In genomic region chr9:37122971-37123370, GRCm38 (mm10) we compare ENCODE assay signal across 16 mouse cellular contexts. TPM values are rescaled to one million over a fixed set of nuclear protein-coding genes. Genes with fewer than 3 reads are reported as not detected.
A peak's percentile ranks its signal among the peaks of the same experiment; 100 is the strongest.
DNase-seq lines count a peak whose midpoint lies in the region; ATAC-seq and TF ChIP-seq lines count a peak whose summit lies in the region.
"Had no signal": no experiment of that assay in that cellular context is flagged by ENCODE, and none has a peak within 500 bp of the region (broad histone marks: within the 10 kb centered on the region; RNA-seq: fewer than 3 reads in every experiment).

No protein-coding gene starts in this region.

- DNase-seq in midbrain, postnatal 0 days (ENCODE audit: low spot score) = no peak
- DNase-seq in cerebellum, postnatal 10 days = peak; percentile 74 to 77
- no peak for DNase-seq in retina, embryonic 14.5 days (ENCODE audit: low spot score)
- no peak for DNase-seq in adrenal gland, adult 2 months
- no peak for DNase-seq in layer of hippocampus, postnatal 10 days (ENCODE audit: low spot score in 2 of 2)
- DNase-seq: left cerebral cortex, postnatal 4 days; lung, postnatal 14 days; right cerebral cortex, postnatal 14 days; thymus, adult 18-20 months had no signal

- H3K9ac ChIP-seq in midbrain, embryonic 15.5 days = no peak overlapping the region
- H3K9ac ChIP-seq in midbrain, postnatal 0 days (replicated peaks; ENCODE audit: low read length, poor library complexity, severe bottlenecking) = no peak overlapping the region; the same call in 1 of the 2 replicates
- peak overlapping the region; percentile 35 for H3K9ac ChIP-seq in hindbrain, embryonic 13.5 days
- H3K9ac ChIP-seq: heart, embryonic 15.5 days; liver, embryonic 15.5 days; midbrain, embryonic 12.5 days had no signal

- no peak overlapping the region for H3K4me3 ChIP-seq in midbrain, embryonic 15.5 days
- no peak overlapping the region for H3K4me3 ChIP-seq in midbrain, postnatal 0 days (ENCODE audit: low read depth, low read length)
- H3K4me3 ChIP-seq in hindbrain, embryonic 13.5 days = no peak overlapping the region
- H3K4me3 ChIP-seq: heart, embryonic 15.5 days; liver, embryonic 15.5 days; midbrain, embryonic 12.5 days had no signal

- H3K4me2 ChIP-seq in midbrain, embryonic 15.5 days = no peak overlapping the region
- H3K4me2 ChIP-seq in midbrain, postnatal 0 days (ENCODE audit: low read depth, low read length, poor library complexity, severe bottlenecking) = no peak overlapping the region
- H3K4me2 ChIP-seq in hindbrain, embryonic 13.5 days = no peak overlapping the region
- H3K4me2 ChIP-seq: heart, embryonic 15.5 days; liver, embryonic 15.5 days; midbrain, embryonic 12.5 days had no signal

- no peaks in the 10 kb centered on the region for H3K27me3 ChIP-seq in midbrain, embryonic 15.5 days (replicated peaks)
- no peaks in the 10 kb centered on the region for H3K27me3 ChIP-seq in midbrain, postnatal 0 days (ENCODE audit: insufficient read depth, low read length)
- H3K27me3 ChIP-seq in hindbrain, embryonic 13.5 days = 0 out of 2 replicates have a peak, but pooled peaks cover 3% of the 10 kb centered on the region
- H3K27me3 ChIP-seq: heart, embryonic 15.5 days; liver, embryonic 15.5 days; midbrain, embryonic 12.5 days had no signal

- no peak for TF ChIP-seq CTCF in midbrain, postnatal 0 days (IDR thresholded peaks at IDR 0.05)

- no peaks in the 10 kb centered on the region for H3K9me3 ChIP-seq in midbrain, embryonic 15.5 days
- no peaks in the 10 kb centered on the region for H3K9me3 ChIP-seq in midbrain, postnatal 0 days (ENCODE audit: low read length)
- H3K9me3 ChIP-seq in hindbrain, embryonic 13.5 days = no peaks in the 10 kb centered on the region
- H3K9me3 ChIP-seq: heart, embryonic 15.5 days; liver, embryonic 15.5 days; midbrain, embryonic 12.5 days had no signal

- no peak overlapping the region for H3K27ac ChIP-seq in midbrain, embryonic 15.5 days
- H3K27ac ChIP-seq in midbrain, postnatal 0 days (ENCODE audit: low read depth, low read length) = no peak overlapping the region
- peak overlapping the region; percentile 52; the same call in 1 of the 2 replicates for H3K27ac ChIP-seq in hindbrain, embryonic 13.5 days
- H3K27ac ChIP-seq: heart, embryonic 15.5 days; liver, embryonic 15.5 days; midbrain, embryonic 12.5 days had no signal

- peaks cover 19% of the 10 kb centered on the region for H3K4me1 ChIP-seq in midbrain, embryonic 15.5 days
- peaks cover 6% of the 10 kb centered on the region; the same call in 1 of the 2 replicates for H3K4me1 ChIP-seq in midbrain, postnatal 0 days (ENCODE audit: insufficient read depth, low read length)
- peaks cover 44% of the 10 kb centered on the region for H3K4me1 ChIP-seq in hindbrain, embryonic 13.5 days (replicated peaks)
- H3K4me1 ChIP-seq: heart, embryonic 15.5 days; liver, embryonic 15.5 days had no signal

- peak; percentile 41; the same call in 1 of the 2 replicates for ATAC-seq in midbrain, embryonic 15.5 days (replicated peaks)
- no peak for ATAC-seq in midbrain, postnatal 0 days (ENCODE audit: low FRiP score)
- ATAC-seq in hindbrain, embryonic 13.5 days (ENCODE audit: low FRiP score) = 0 out of 2 replicates have a peak, but pooled peaks have one; percentile 54
- ATAC-seq: activated CD4-positive, CD25-positive, alpha-beta regulatory T cell, adult 4 months had no signal

- WGBS in midbrain, embryonic 15.5 days = 58% methylated on average over 6 of the region's 6 CpGs
- WGBS in midbrain, postnatal 0 days = 58% methylated on average over 6 of the region's 6 CpGs
- 59% methylated on average over 6 of the region's 6 CpGs for WGBS in hindbrain, embryonic 13.5 days

- no peaks in the 10 kb centered on the region; the same call in 1 of the 2 replicates for H3K36me3 ChIP-seq in midbrain, embryonic 15.5 days (replicated peaks)
- H3K36me3 ChIP-seq in midbrain, postnatal 0 days (ENCODE audit: insufficient read depth, low read length) = no peaks in the 10 kb centered on the region
- H3K36me3 ChIP-seq in hindbrain, embryonic 13.5 days = peaks cover 4% of the 10 kb centered on the region; the same call in 1 of the 2 replicates
- H3K36me3 ChIP-seq: heart, embryonic 15.5 days; liver, embryonic 15.5 days had no signal

RNA-seq across cellular contexts. Expression of gene Pknox2, which starts 24.2 kb away (rescaled TPM):
- polyA plus RNA-seq in midbrain, embryonic 15.5 days (2015; fragmentation: Nextera tagmentation; extraction: Ambion mirVana) = 31.6 and 35.0 TPM in 2 replicates
- 25.6 and 26.6 TPM in 2 replicates for total RNA-seq in midbrain, postnatal 0 days (2014; rRNA removed)
- 23.5 and 23.6 TPM in 2 replicates for polyA plus RNA-seq in midbrain, postnatal 0 days (2015; fragmentation: Nextera tagmentation; extraction: Ambion mirVana)
- polyA plus RNA-seq in hindbrain, embryonic 13.5 days (2015; fragmentation: Nextera tagmentation; extraction: Ambion mirVana) = 39.5 and 44.7 TPM in 2 replicates
- 1 to 10 TPM; 2.9 to 3.5 TPM for total RNA-seq in adrenal gland, adult 2 months (2021)
- 1.8 and 2.1 TPM in 2 replicates for polyA plus RNA-seq in adrenal gland, adult 2 months (2012; rRNA removed)
- total RNA-seq in layer of hippocampus, postnatal 10 days (2021) = 10 to 100 TPM; 31.4 to 36.3 TPM
- total RNA-seq: common myeloid progenitor, adult 5-6 weeks had no signal
- polyA plus RNA-seq: activated CD4-positive, CD25-positive, alpha-beta regulatory T cell, adult 4 months had no signal

Comparison
In these comparisons a context has a peak if more than half of its experiments do, and no peak if none do; other contexts are left out.
1. DNase-seq: peak in cerebellum, postnatal 10 days (2 of 2); none in midbrain, postnatal 0 days (single experiment), retina, embryonic 14.5 days (single experiment), adrenal gland, adult 2 months (single experiment) and layer of hippocampus, postnatal 10 days (0 of 2).